Mouse (Mus musculus) MEL (cell line): Measurements from ENCODE around the gene Pawr. TPM values are rescaled to one million over a fixed set of nuclear protein-coding genes. Genes with fewer than 3 reads are reported as not detected.

ENCODE experiments used
- DNase-seq: peaks from one replicate; pipeline ENCODE4 v3.0.0; 2011; ENCODE audit warnings: low read depth, low spot score
- H3K27ac ChIP-seq: 2 replicates; pipeline ENCODE4 v1.5.1; 2012; ENCODE audit warnings: low read depth, mild to moderate bottlenecking, control low read depth, low read length, moderate library complexity; ENCODE audit not compliant: control insufficient read depth
- H3K27me3 ChIP-seq, 2 experiments: fragments of 150-350 bp in 1 of 2; sonication (generic) in 1 of 2; 2 replicates each; pipeline ENCODE4 v1.6.1; 2012; ENCODE audit warnings: low read length in 2 of 2, mild to moderate bottlenecking in 2 of 2, improper control_type of control experiment in 1 of 2, moderate library complexity in 1 of 2; ENCODE audit not compliant: insufficient read depth in 2 of 2, control insufficient read depth in 1 of 2
- H3K36me3 ChIP-seq, 2 experiments: 2 replicates each; pipeline ENCODE4 v1.6.1; 2012 to 2014; ENCODE audit warnings: low read length in 2 of 2, improper control_type of control experiment in 1 of 2, inconsistent platforms in 1 of 2, mild to moderate bottlenecking in 1 of 2; ENCODE audit not compliant: insufficient read depth in 2 of 2, control insufficient read depth in 1 of 2
- H3K4me1 ChIP-seq, 2 experiments: fragments of 150-350 bp in 1 of 2; sonication (generic) in 1 of 2; 2 replicates each; pipeline ENCODE4 v1.6.1; 2012; ENCODE audit warnings: low read length in 2 of 2, improper control_type of control experiment in 1 of 2, mild to moderate bottlenecking in 1 of 2; ENCODE audit not compliant: insufficient read depth in 2 of 2, control insufficient read depth in 1 of 2
- H3K4me3 ChIP-seq, 2 experiments: fragments of 150-350 bp in 1 of 2; sonication (generic) in 1 of 2; 2 replicates each; pipeline ENCODE4 v1.5.1; 2012; ENCODE audit warnings: low read depth in 2 of 2, low read length in 2 of 2, mild to moderate bottlenecking in 2 of 2, moderate library complexity in 2 of 2, control low read depth in 1 of 2, improper control_type of control experiment in 1 of 2; ENCODE audit not compliant: control insufficient read depth in 1 of 2, insufficient read depth in 1 of 2
- H3K79me2 ChIP-seq: 2 replicates; pipeline ENCODE4 v1.6.1; 2012; ENCODE audit warnings: mild to moderate bottlenecking, low read length, moderate library complexity; ENCODE audit not compliant: control insufficient read depth, poor library complexity, insufficient read depth
- H3K9ac ChIP-seq: 2 replicates; pipeline ENCODE4 v1.6.1; 2012; ENCODE audit warnings: low read depth, mild to moderate bottlenecking, control low read depth, low read length, moderate library complexity; ENCODE audit not compliant: control insufficient read depth, poor library complexity, severe bottlenecking
- H3K9me3 ChIP-seq: fragments of 150-350 bp; sonication (generic); replicated peaks from 2 replicates; pipeline ENCODE4 v1.6.1; 2012; ENCODE audit warnings: mild to moderate bottlenecking, low read length, improper control_type of control experiment, moderate library complexity; ENCODE audit not compliant: insufficient read depth
- E2F4 ChIP-seq: IDR thresholded peaks from 2 replicates; pipeline ENCODE4 v1.6.1; 2011; ENCODE audit warnings: low read depth, low read length, improper control_type of control experiment, borderline replicate concordance
- HCFC1 ChIP-seq: IDR thresholded peaks from 2 replicates; pipeline ENCODE4 v1.6.1; 2012; ENCODE audit warnings: low read depth, mild to moderate bottlenecking, inconsistent platforms, low read length, improper control_type of control experiment, moderate library complexity
- JUND ChIP-seq: IDR thresholded peaks from 2 replicates; pipeline ENCODE4 v1.6.1; 2011; ENCODE audit warnings: low read depth, mild to moderate bottlenecking, improper control_type of control experiment, low read length
- KAT2A ChIP-seq: conservative IDR thresholded peaks from 2 replicates; pipeline ENCODE4 v1.6.1; 2012; ENCODE audit warnings: low read depth, low read length, improper control_type of control experiment, inconsistent platforms
- MAFK ChIP-seq: IDR thresholded peaks from 2 replicates; pipeline ENCODE4 v1.6.1; 2011; ENCODE audit warnings: low read depth, mild to moderate bottlenecking, low read length, improper control_type of control experiment, borderline replicate concordance
- MAX ChIP-seq: IDR thresholded peaks from 2 replicates; pipeline ENCODE4 v1.6.1; 2011; ENCODE audit warnings: low read length, improper control_type of control experiment
- MEF2A ChIP-seq: IDR thresholded peaks from 2 replicates; pipeline ENCODE4 v1.6.1; 2014; ENCODE audit warnings: low read depth, mild to moderate bottlenecking, inconsistent platforms, low read length, improper control_type of control experiment; ENCODE audit not compliant: poor library complexity, insufficient replicate concordance, severe bottlenecking; ENCODE audit errors: extremely low read depth
- MYB ChIP-seq: IDR thresholded peaks from 2 replicates; pipeline ENCODE4 v1.6.1; 2011; ENCODE audit warnings: mild to moderate bottlenecking, low read depth, low read length, improper control_type of control experiment
- MYC ChIP-seq: IDR thresholded peaks from 2 replicates; pipeline ENCODE4 v1.6.1; 2011; ENCODE audit warnings: low read depth, mild to moderate bottlenecking, low read length, improper control_type of control experiment, moderate library complexity
- POLR2A ChIP-seq, 2 experiments: IDR thresholded peaks; 2 replicates each; pipeline ENCODE4 v1.6.1; 2011 to 2012; ENCODE audit warnings: low read length in 2 of 2, mild to moderate bottlenecking in 2 of 2, control low read depth in 1 of 2, improper control_type of control experiment in 1 of 2, low read depth in 1 of 2, moderate library complexity in 1 of 2; ENCODE audit not compliant: control insufficient read depth in 1 of 2, insufficient read depth in 1 of 2, poor library complexity in 1 of 2
- RAD21 ChIP-seq: IDR thresholded peaks from 2 replicates; pipeline ENCODE4 v1.6.1; 2011; ENCODE audit warnings: mild to moderate bottlenecking, low read depth, low read length, improper control_type of control experiment
- RCOR1 ChIP-seq: IDR thresholded peaks from 2 replicates; pipeline ENCODE4 v1.6.1; 2012; ENCODE audit warnings: low read depth, mild to moderate bottlenecking, inconsistent platforms, low read length, improper control_type of control experiment
- SMC3 ChIP-seq: IDR thresholded peaks from 2 replicates; pipeline ENCODE4 v1.6.1; 2011; ENCODE audit warnings: low read depth, low read length, improper control_type of control experiment
- TAL1 ChIP-seq: IDR thresholded peaks from 2 replicates; pipeline ENCODE4 v1.6.1; 2012; ENCODE audit warnings: mild to moderate bottlenecking, inconsistent platforms, low read length, moderate library complexity, mixed read lengths
- USF1 ChIP-seq: IDR thresholded peaks from 2 replicates; pipeline ENCODE4 v1.6.1; 2014; ENCODE audit warnings: low read depth, mild to moderate bottlenecking, inconsistent platforms, low read length, improper control_type of control experiment, moderate library complexity
- ZKSCAN1 ChIP-seq: IDR thresholded peaks from 2 replicates; pipeline ENCODE4 v1.6.1; 2012; ENCODE audit warnings: low read depth, mild to moderate bottlenecking, inconsistent platforms, low read length, improper control_type of control experiment, moderate library complexity
- ZMIZ1 ChIP-seq: IDR thresholded peaks from 2 replicates; pipeline ENCODE4 v1.6.1; 2012; ENCODE audit warnings: low read depth, mild to moderate bottlenecking, inconsistent platforms, low read length, improper control_type of control experiment, moderate library complexity
- polyA plus RNA-seq, 2 experiments: library from polyadenylated mRNA; stranded (reverse) in 1 of 2; unstranded in 1 of 2; fragments of >175 nt in 1 of 2; fragments of >200 nt in 1 of 2; gene quantifications; 2 replicates each; pipeline versions ENCODE4 v1.2.1 to v1.2.4; 2012; ENCODE audit warnings: low replicate concordance in 2 of 2, low read depth in 1 of 2; ENCODE audit not compliant: insufficient read length in 2 of 2, insufficient read depth in 1 of 2, missing spikeins in 1 of 2
- total RNA-seq: library from RNA; depleted of rRNA; stranded (reverse); fragments of 300-350 nt; gene quantifications from 2 replicates; pipeline ENCODE4 v1.2.3, GENCODE M21; 2012

Pawr gene
- total and polyA plus RNA-seq, 3 experiments, result 20.7 to 29.6 TPM; not detected in 1

DNA sequence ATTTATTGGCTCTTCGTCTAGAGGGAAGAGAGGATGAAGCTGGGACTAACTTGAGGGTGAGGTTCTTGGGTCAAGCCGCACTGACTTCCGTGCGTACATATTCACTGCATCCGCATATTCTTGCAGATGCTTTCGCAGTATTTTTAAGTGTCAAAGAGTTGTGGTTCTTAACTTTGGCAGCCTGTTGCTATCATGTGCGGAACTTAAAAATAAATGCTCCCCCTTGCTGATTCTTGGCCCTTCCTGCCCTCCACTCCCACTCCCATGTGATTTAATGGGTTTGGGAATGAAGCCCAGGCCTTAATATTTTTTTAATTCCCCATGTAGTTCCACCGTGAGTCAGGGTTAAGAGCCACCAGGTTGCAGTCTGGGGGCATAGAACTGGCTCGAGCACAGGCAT is 4.7 kb downstream of the Pawr start:
- Histone ChIP-seq H3K4me3 (no peak overlapping the region), H3K4me1 (peaks cover 6% of the 10 kb centered on the region in 2 experiments; a peak in 1 of 4 replicates)
- DNase-seq, result no peak

GRCm38 (mm10) chr10:108338055-108338961 is 6.4 kb downstream of the Pawr start:
- peaks cover 2 to 18% of the 10 kb centered on the region in 2 experiments; a peak in 3 of 4 replicates for H3K36me3 ChIP-seq
- DNase-seq, result no peak
- H3K4me1 ChIP-seq, result peaks cover 6% of the 10 kb centered on the region in 2 experiments; a peak in 1 of 4 replicates
- no peak overlapping the region for H3K9ac ChIP-seq
- H3K79me2 ChIP-seq, result peaks cover 15% of the 10 kb centered on the region
- no peak overlapping the region for H3K4me3 ChIP-seq
- H3K27ac ChIP-seq, result no peak overlapping the region
- H3K9me3 ChIP-seq, result no peaks in the 10 kb centered on the region
- TF ChIP-seq ZKSCAN1 (no peak), MAFK (no peak), ZMIZ1 (no peak), RAD21 (no peak), KAT2A (no peak), MYC (no peak), POLR2A (IDR thresholded peaks at IDR 0.05; ENCODE audit: control insufficient read depth in 1 of 2, insufficient read depth in 1 of 2, low read depth in 1 of 2, low read length in 2 of 2, poor library complexity in 1 of 2) (no peak), MYB (no peak), USF1 (no peak), E2F4 (no peak), TAL1 (no peak)
- H3K27me3 ChIP-seq, result no peaks in the 10 kb centered on the region

More for the DNA sequence above, 4.7 kb downstream of the Pawr start:
- Histone ChIP-seq H3K36me3 (peaks cover 2 to 18% of the 10 kb centered on the region in 2 experiments; a peak in 3 of 4 replicates), H3K9ac (no peak overlapping the region), H3K27me3 (no peaks in the 10 kb centered on the region), H3K27ac (no peak overlapping the region), H3K9me3 (no peaks in the 10 kb centered on the region), H3K79me2 (peaks cover 26% of the 10 kb centered on the region)
- TF ChIP-seq MEF2A, result no peak
- no peak for TF ChIP-seq ZMIZ1
- no peak for TF ChIP-seq HCFC1
- TF ChIP-seq RCOR1, result no peak
- no peak for TF ChIP-seq JUND
- no peak for TF ChIP-seq E2F4
- TF ChIP-seq TAL1, result no peak
- TF ChIP-seq MAX, result no peak
- TF ChIP-seq MAFK, result no peak
- no peak for TF ChIP-seq SMC3
